Mouse (Mus musculus): ENCODE measurements at regions not wholly inside any gene's neighbourhood (a gene's known extent, or its start where the extent isn't known, plus 50 kb on each side); places are given as distances from the start of the nearest gene placed in this dataset.

GRCm38 (mm10) chr2:133717076-133717475 is 165.1 kb downstream of the Bmp2 start:
- TF ChIP-seq CTCF (IDR thresholded peaks at IDR 0.05; ENCODE audit: extremely low read depth, insufficient read depth, low read length), result no peak
- no peak for TF ChIP-seq POLR2A (IDR thresholded peaks at IDR 0.05; ENCODE audit: extremely low read depth, insufficient read depth, low read length)
